Mouse (Mus musculus) thymus, postnatal 14 days (tissue): ENCODE data around the gene Fan1.

Experiments used
- DNase-seq: peaks from one replicate; pipeline ENCODE4 v3.0.0; 2021

Gene Fan1

GRCm38 (mm10) chr7:64327486-64327885, 46.4 kb downstream of the Fan1 start:
- no peak for DNase-seq

- DNase-seq: peak; percentile 92
Measured at GRCm38 (mm10) chr7:64326892-64327291, 47.0 kb downstream of the Fan1 start.

- no peak for DNase-seq
Measured at GRCm38 (mm10) chr7:64321658-64322057, 52.2 kb downstream of the Fan1 start.

DNA sequence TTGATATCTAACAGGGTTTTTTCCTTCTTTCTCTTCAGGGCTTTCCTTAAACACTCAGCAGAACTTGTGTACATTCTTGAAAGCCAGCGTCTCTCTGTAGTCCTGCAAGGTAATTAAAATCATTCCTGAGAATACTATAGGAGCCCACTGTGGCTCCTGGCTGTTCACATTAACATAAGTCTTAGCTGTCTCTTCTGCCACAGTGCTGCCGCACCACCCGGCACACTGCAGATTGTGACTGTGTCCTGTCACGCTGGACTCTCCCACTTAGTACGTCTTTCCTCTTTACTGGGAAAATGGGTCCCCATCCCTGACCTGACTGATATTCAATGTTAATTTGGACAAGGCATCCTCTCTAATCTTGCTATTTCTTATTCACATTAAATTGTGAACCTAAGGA, 52.8 kb downstream of the Fan1 start:
- no peak for DNase-seq

DNA sequence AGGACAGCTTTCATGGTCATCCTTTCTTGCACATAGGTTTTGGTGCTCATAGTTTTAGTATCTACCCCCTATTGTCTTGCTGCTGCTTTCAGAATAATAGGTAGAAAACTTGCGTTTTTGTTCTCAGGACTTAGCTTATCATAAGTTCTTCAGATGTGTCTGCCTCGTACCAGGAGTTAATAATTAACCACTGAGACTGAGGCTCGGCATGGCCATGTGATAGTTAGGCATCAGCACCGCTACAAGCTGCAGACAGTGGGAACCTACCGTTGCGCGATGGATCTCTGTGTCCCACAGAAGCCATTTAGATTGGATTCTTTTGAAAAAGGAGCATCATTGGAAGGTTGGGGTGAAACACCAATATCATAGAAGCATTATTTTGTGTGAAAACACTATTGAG, 61.1 kb downstream of the Fan1 start:
- no peak for DNase-seq

- DNase-seq: no peak
Measured at GRCm38 (mm10) chr7:64310756-64311155, 63.1 kb downstream of the Fan1 start.

DNA sequence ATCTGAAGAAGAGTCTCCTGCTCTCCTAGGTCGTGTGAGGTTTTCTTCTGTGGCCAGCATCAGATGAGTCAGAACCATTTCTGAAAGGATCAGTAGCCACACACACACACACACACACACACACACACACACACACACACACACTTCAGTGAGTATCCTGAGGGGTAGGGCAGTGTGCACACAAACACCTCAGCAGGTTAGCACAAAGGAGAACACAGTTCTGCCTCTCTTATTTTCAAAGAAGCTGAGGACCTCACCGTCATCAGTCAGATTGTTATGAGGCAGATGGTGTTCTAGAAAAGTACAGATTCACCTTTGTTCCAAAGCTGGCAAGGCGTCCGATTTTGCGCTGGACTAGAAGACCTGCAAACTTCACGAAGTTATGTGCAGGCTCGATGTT, 63.7 kb downstream of the Fan1 start:
- no peak for DNase-seq
